Mouse (Mus musculus) MN1 (cell line): Measurements from ENCODE around the gene Tspan32.

ENCODE experiments used
- DNase-seq: peaks from one replicate; pipeline ENCODE4 v3.0.0-alpha.2; 2016; ENCODE audit warnings: low spot score

The Tspan32 gene

DNA sequence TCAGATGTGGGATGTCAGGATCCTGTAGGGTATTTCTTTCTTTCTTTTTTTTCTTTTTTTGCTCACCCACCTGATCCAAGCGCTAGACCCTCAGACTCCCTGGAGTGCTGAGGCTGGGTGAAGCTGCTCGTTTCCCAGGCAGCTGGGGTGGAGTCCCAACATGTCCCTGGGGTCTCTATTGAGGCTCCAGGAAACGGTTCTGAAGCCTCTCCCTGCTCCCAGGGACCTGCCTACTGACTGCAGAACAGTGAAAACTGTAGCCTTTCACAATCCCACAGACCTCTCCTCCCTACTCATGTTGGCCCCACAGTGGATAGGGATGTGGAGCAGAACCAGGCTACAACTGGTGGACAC lies 49.7 kb downstream of the Tspan32 start:
- no peak for DNase-seq

DNA sequence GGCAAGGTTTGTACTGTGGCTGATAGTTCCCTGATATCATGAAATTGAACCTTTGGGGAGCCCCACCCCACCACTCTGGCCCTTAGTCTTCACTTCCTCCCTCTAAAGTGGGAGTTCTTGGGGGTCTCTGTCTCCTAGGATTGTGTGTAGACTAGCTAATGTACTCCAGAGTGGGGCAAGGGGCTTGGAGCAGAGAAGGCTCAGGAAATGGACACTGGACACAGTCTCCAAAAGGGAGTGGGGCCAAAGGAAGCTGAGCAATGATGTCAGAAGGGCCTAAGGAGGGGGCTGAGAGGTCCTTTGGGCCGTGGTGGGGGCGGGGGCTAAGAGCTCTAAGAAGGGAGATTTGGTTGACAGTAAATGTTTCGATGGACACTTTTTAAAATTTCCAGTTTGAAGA lies 50.2 kb downstream of the Tspan32 start:
- DNase-seq: no peak

DNA sequence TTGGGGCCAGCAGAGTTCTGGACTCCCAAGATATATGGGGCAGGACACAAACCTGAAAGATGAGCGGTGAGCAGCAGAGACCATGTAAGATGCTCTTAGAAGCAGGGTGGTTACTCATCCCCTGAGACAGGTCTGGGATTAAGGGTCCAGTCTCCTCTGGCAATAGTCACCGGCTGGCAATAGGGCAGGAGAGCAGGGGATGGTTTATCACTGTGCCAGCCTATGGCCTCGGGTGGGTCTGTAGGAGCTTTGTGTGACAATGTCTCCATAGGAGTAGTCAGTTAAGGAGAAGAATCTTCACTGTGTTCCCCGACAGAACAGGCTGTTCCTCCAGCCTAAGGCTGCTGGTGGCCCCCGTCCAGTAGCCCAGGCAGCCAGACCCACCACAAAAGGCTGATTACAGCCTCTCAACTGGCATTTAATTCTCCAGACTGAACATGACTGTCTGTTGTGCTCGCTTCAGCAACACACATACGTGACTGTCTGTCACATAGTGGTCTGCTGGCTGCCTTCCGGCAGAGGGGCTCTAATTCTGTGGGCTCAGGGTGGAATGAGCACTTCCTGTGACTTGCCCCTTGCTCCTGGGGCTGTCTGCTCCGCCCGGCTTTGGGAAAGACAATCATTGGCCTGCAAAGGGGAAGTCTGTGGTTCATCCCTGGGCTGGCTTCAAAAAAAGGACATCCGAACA lies 50.8 kb downstream of the Tspan32 start:
- no peak for DNase-seq

DNA sequence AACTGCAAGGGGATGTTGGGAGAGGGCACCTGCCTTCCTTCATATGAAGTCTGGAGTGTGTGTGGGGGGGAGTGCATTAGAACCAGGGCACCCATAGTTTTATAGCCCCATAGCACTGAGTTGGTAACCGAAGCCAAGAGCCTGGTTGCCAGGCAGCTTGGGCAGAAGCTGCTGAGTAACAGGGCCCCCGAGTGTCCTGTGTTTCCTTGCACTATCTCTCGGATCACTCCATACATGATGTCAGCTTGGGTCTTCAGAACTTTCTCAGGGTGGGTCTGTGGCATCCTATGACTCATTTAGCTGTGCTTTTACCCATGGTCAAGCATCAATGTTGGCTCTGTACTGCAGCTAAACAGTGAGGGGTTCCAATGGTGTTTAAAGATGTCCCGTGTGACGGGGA lies 52.2 kb downstream of the Tspan32 start:
- DNase-seq: no peak

DNA sequence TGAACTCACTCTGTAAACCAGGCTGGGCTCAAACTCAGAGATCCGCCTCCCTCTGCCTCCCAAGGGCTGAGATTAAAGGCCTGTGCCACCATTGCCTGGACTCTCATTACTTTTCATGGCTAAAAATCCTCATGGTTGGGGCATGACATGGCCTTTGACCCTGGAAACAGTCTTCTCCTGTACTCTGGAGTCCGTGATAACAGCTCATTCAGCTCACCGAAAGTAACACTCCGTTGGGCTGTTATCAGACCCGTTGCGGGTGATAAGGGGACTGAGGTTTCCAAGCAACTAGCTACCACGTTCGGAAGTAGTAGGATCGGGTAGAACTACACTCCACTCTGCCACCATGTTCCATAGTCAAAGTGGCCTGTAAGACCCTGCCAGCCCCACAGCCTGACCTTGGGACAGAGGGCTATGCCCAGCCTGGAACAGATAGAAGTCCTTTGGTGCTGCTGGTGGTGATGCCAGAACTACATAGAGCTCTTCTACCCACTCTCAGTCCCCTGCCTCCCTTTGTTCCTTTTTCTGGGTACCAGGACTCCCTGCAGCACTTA lies 52.9 kb downstream of the Tspan32 start:
- DNase-seq: no peak

DNA sequence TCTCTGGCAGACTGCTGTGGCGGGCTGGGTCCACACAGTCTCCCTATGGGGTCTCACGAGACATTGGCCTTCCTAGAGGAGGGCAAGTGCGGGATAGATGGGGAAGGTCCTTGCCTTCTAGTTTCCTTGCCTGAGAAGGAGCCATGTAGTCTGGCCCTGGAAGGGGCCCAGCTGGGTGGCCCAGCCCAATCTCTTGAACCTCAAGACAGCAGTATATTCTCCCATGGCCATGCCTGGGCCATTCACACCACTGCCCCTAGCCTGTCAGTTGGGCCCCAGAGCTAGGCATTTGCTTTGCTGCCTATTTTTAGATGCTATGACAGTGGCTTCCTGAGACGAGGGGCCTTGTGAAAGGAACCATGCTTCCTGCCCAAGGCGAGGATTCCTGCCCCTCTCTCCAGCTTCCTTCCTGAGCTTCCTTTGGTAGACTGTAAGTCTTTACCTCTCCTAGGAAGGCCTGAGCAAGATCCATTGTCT lies 53.4 kb downstream of the Tspan32 start:
- DNase-seq: no peak

DNA sequence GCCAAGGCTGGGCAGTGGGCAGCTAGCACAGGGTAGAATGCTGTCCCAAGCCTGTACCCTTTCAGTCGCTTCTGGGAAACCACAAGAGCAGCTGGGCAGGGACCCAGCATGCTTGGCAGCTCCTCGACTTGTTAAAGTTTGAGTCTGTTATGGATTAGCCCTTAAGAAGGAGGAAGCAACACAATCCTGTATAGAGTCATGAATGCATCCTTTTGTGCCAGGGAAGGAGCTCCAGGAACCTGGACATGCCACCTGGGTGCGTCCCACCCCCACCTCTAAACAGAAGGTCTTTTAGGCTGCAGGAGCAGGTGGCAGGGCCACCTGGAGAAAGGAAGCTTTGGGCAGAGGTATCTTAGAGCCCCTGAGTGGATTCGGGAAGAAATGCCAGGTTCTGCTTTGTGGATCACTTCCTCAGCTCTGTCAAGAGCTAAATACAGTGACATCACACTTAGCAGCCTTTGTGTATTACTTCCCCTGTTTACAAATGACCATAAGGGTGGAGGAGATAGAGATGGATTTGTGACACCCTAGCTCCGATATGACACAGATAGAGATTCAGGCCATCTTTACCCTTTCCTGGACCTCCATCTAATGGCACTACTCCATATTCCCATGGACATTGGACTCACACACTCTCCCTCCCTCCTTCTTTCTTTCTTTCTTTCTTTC lies 54.5 kb downstream of the Tspan32 start:
- DNase-seq: no peak

DNA sequence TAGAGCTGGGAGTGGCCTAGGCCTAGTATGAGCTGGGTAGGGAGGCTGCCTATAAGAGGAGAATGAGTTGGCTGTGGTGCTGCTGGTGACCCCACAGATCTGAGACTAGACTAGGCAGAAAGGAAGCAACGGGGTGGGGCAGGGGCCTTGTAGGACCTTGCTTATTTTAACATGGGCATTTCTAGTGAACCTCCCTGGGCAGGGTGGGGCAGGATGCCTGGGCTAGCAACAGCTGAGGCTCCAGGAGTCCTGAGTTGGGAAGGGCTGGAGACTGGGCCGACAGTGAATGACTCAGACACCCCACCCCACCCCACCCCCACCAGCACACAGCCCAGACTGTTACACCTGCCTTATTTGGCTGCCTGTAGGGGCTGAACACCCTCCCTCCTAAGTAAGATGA lies 57.9 kb downstream of the Tspan32 start:
- peak; percentile 32 for DNase-seq

DNA sequence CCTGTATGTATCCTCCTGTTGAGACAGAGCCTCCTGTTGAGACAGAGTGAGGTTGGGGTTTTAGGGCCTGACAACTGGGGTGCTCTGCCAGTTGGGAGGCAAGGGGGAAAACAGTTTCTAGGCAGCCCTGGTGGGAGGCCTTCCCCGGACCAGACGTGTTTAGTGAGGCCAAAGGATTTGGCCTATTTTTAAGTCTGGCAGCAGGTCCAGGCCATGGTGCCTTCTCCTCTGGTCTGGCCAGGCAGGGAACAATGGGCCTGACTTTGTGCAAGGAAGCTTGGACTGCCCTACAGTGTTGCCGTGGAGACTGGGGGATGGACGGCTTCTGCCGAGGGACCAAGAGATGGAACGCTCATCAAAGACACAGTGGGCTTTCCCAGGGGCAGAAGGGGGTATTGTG lies 59.4 kb downstream of the Tspan32 start:
- no peak for DNase-seq

DNA sequence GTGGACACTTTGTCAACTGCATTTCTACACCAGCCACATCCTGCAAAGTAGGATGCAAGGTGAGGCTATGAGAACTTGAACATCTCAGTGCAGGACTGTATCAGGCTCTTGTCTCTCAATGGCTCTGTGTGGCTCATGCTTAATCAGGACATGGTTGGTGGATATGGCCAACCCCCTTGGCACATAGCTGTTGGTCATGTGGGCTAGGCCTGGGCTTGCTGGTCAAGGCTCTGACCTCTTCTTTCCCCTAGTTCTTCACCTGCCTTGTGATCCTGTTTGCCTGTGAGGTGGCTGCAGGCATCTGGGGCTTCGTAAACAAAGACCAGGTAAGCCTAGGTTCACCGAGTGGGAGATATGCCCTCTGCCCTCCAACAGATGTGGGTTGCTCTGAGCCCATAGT lies 60.8 kb downstream of the Tspan32 start:
- no peak for DNase-seq

DNA sequence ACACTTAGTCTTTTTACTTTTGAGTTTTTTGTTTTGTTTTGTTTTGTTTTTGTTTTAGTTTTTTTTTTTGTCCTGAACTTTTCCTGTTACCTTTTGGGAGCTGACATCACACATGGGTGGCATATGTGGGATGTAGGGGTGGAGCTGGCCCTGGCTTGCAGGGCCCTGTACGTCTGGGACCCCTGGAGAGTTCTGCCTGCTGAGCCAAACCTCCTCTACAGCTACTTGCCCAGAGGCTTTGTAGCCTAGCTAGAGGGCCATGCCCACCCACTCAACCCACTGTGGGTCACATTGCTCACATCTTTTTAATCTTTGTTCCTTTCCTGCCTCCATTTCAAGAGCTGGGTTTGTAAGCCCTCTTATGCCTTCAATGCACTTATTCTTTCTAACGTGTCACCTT lies 62.6 kb downstream of the Tspan32 start:
- DNase-seq: no peak

DNA sequence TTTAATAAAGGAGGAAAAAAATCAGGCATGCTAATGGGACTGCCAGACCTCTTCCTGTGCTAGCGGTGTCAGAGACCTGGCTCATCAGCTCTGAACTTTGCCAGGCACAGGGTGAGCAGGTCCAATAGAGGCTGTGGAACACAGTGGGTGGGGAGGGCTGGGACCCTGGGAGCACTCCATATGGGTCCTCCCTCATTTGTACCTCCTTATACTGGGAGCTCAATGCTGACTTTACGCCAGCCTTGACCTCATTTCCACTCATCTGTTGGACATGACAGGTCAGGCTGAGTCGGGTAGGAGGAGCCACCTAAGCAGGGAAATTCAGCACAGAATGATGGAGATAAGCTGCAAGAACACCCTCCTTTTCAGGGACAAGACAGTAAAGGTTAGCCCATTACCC lies 63.1 kb downstream of the Tspan32 start:
- DNase-seq: peak; percentile 59

DNA sequence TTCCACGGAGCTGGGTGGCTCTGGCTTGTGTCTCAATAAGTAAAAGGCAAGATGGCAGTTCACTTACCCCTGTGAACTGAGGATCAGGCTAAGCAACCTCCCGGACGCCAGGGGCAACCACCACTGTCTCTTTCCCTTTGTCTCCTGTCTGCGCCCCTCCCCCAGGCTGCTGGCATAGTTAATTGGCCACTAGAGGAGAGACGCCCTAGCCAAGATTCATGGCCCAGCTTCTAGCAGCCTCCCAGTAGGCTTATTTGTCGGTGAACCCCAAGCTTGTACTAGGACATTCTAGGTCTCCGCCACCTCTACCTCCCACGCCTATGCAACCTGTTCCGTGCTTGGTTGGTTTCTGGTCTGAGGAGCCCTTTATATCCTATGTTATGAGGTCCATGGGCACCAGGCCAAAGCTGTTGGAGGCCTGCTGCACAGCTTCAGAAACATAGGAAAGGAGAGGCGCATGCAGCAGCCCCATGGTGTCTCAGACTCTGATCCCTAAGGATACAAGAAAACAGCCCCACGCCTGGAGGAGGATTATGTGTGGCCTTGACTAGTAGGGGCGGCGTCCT lies 63.6 kb downstream of the Tspan32 start:
- peak; percentile 84 for DNase-seq

DNA sequence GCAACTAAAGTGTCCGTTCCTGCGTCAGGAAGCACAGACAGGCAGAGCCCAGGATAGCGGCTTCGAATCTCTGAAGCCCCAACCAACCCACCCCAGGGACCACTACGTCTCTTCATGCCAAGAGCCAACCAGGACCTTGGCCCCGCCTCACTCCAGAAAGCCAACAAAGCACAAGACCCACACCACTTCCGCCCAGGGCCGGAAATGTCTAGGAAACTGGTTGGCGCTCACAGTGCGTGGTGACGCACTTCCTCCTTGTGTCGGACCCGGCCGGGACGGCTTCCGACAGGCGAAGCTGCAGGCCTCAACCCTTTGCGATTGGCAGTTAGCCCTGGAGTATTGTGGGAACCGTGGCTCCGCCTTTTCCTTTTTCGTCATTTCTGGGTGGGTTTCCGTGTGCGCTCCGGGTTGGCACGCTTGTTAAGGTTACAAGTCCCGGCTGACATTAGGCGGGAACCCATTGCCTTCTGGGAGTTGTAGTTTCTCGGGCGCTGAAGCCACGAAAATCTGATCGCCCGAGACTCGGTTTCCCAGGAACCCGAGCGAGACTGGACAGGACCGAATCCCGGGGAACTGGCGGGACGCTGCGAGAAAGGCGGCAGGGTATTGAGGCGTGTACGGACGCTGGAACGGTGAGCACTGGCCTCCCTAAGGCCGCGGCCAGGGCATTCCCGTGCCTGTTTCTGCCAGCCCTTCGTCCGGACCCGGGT lies 64.2 kb downstream of the Tspan32 start, which contains the start of gene Tssc4:
Tssc4 (plus strand) TSS at position 368 of the 710 bp plus-strand sequence.
- DNase-seq: peak; percentile 99
